Mouse (Mus musculus) gastrocnemius, adult 2 months (tissue): Measurements from ENCODE around the gene Usp53. TPM values are rescaled to one million over a fixed set of nuclear protein-coding genes. Genes with fewer than 3 reads are reported as not detected.
A peak's percentile ranks its signal among the peaks of the same experiment; 100 is the strongest.
"Not testable (repeated sequence)": the region's sequence is repeated elsewhere in the genome, so short reads cannot be mapped to it uniquely, and the experiment has no call there.

ENCODE experiments used
- DNase-seq: peaks from one replicate; pipeline ENCODE4 v3.0.0; 2022
- H3K27ac ChIP-seq: fragments of 200-600 bp; 2 replicates; pipeline ENCODE4 v1.8.1; 2022; ENCODE audit warnings: mild to moderate bottlenecking
- H3K4me3 ChIP-seq: fragments of 200-600 bp; 2 replicates; pipeline ENCODE4 v1.8.1; 2022; ENCODE audit warnings: mild to moderate bottlenecking, moderate library complexity
- CTCF ChIP-seq: fragments of 200-600 bp; IDR thresholded peaks from 2 replicates; pipeline ENCODE4 v1.8.1; 2022; ENCODE audit warnings: antibody characterized with exemption, mild to moderate bottlenecking, moderate library complexity
- intact Hi-C: fragments of 180-260 bp; cut with DNase I; formaldehyde crosslinking; loops from one replicate; pipeline ENCODE4 v1.15.1; 2025
- total RNA-seq, 2 experiments: library from RNA; stranded (reverse); gene quantifications; 2 replicates each; pipeline ENCODE4 v1.2.3; 2021

Gene Usp53
- total RNA-seq, 2 experiments from 2014 or later, result 10.7 to 13.5 TPM

DNA sequence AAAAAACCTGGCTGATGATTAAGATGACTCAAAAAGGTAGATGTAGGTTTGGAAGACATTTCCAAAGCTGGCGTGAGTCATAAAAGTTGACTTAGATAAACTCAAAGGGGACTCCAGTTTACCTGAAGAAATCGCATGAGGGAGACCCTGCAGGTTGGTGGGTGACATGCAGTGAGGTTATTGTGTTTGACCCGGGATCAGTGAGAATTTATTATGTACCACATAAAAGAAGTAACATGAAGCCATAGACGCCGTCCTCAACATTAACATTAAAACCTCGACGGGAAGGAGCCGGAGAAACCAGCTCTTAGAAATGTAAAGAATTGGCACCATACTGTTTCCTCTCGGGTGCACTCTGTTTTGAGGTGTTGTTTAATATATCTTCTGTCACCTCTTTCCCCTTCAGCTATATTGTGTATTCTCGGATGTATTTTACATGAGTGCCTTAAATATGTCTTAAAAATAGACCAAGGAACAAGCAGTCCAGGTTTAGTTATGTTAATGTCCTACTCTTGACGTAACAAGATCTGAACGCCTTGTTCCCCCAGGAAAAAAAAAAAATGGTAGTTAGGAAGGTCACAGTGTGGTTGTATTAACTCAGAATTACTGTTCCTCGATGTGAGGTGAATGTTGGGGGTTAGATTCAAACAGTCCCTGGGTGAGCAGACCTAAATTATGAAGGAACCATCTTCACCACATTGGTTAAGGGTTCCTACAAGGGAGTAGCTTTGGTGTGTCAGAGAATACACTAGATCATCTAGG lies 1.1 kb upstream of the Usp53 start:
- Histone ChIP-seq H3K4me3 (peak overlapping the region; percentile 93), H3K27ac (peak overlapping the region; percentile 99)
- intact Hi-C loops, result loop anchor here (2.0 kb wide), 1 partner anchor 107 kb away; no protein-coding TSS in a partner anchor
- no peak for TF ChIP-seq CTCF
- DNase-seq, result no peak

GRCm38 (mm10) chr3:122983849-122984248 lies 461 bp downstream of the Usp53 start:
- TF ChIP-seq CTCF, result no peak

GRCm38 (mm10) chr3:122975964-122976363 lies 8.3 kb downstream of the Usp53 start:
- intact Hi-C loops, result loop anchor here (5.0 kb wide), 1 partner anchor 34 kb away; no protein-coding TSS in a partner anchor
- no peak for DNase-seq

More at GRCm38 (mm10) chr3:122983849-122984248, 461 bp downstream of the Usp53 start:
- Histone ChIP-seq H3K27ac (peak overlapping the region; percentile 99), H3K4me3 (peak overlapping the region; percentile 93)
- intact Hi-C loops, result loop anchor here (2.0 to 5.0 kb wide), 2 partner anchors 109 to 173 kb away; no protein-coding TSS in a partner anchor
- DNase-seq, result no peak

DNA sequence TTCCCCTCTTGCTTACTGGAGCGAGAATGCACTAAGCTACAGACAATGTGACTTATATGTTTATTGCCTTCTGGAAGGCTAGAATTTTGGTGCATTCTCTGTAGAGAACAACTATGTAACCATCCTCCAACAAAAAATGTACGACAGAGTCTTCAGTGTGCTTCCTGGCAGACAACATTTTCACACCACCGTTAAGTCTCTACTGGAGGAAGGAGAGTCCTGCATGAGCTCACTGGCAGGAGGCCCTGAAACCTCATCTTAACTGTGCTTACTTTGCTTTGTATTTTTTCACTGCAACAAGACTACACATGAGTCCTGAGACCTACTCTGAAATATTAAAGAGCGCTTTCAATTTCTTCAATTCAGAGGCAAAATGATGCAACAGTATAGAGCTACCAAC lies 8.9 kb downstream of the Usp53 start:
- no peak for DNase-seq
- Histone ChIP-seq H3K27ac (no peak overlapping the region), H3K4me3 (no peak overlapping the region)
- no peak for TF ChIP-seq CTCF
- intact Hi-C loops, result loop anchor here (5.0 kb wide), 1 partner anchor 33 kb away; no protein-coding TSS in a partner anchor

More at GRCm38 (mm10) chr3:122975964-122976363, 8.3 kb downstream of the Usp53 start:
- no peak overlapping the region for H3K4me3 ChIP-seq
- TF ChIP-seq CTCF, result no peak
- H3K27ac ChIP-seq, result no peak overlapping the region

GRCm38 (mm10) chr3:122974833-122975232 lies 9.5 kb downstream of the Usp53 start:
- intact Hi-C loops, result loop anchor here (5.0 kb wide), 1 partner anchor 33 kb away; no protein-coding TSS in a partner anchor
- DNase-seq, result no peak
- Histone ChIP-seq H3K4me3 (no peak overlapping the region), H3K27ac (no peak overlapping the region)
- no peak for TF ChIP-seq CTCF

- TF ChIP-seq CTCF, result no peak
- intact Hi-C loops, result no loop called here
- Histone ChIP-seq H3K27ac (no peak overlapping the region), H3K4me3 (no peak overlapping the region)
- DNase-seq, result no peak
Observed at GRCm38 (mm10) chr3:122972126-122972822, 12.0 kb downstream of the Usp53 start.

DNA sequence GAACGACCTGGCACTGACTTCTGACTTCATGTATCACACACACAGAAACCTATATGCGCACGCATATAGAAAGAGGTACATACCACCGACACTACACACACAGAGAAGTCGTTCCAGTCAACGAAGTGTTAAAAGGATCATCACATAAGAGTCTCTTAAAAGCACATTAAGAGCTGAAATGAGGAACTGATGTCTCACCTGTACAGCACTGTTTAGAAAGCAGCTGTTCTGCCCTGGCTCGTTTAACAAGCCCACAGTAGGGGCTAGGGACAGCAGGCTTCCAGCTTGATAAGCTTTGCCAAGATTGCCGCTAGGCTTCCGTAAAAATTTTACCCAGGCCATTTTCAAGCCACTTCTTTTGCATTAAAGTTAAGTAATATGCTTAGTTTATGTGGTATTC lies 15.9 kb downstream of the Usp53 start:
- DNase-seq, result no peak
- no peak for TF ChIP-seq CTCF
- Histone ChIP-seq H3K27ac (no peak overlapping the region), H3K4me3 (no peak overlapping the region)
- intact Hi-C loops, result no loop called here

- no peak for DNase-seq
- Histone ChIP-seq H3K27ac (no peak overlapping the region), H3K4me3 (no peak overlapping the region)
- intact Hi-C loops, result no loop called here
- no peak for TF ChIP-seq CTCF
Observed at GRCm38 (mm10) chr3:122964301-122964700, 20.0 kb downstream of the Usp53 start.

DNA sequence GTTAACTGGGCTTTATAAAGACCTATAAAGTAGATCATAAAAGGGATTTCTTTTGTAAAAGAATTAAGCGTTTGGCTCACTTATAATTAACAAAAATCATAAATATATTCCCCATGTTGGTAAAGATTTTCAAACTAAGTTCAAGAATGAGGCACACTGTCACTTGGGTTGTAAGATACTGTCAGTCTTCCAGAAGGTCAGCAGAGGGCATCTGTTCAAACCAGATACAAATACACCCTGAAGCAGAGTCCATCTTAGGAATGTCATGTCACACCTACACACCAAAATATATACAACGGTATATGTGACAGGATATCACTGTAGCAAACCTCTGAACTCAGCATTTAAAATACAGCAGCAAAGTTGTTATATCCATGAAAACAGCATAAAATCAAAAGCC lies 34.2 kb downstream of the Usp53 start:
- no peak for DNase-seq
- no peak overlapping the region for H3K27ac ChIP-seq
- H3K4me3 ChIP-seq, result no peak overlapping the region
- TF ChIP-seq CTCF, result no peak
- intact Hi-C loops, result no loop called here

- no peak overlapping the region for H3K4me3 ChIP-seq
- no peak overlapping the region for H3K27ac ChIP-seq
- DNase-seq, result no peak
- no peak for TF ChIP-seq CTCF
- intact Hi-C loops, result loop anchor here (5.0 to 10.0 kb wide), 2 partner anchors 34 to 411 kb away; no protein-coding TSS in a partner anchor
Observed at GRCm38 (mm10) chr3:122943387-122943890, 40.9 kb downstream of the Usp53 start.

- H3K27ac ChIP-seq, result peak overlapping the region; percentile 86
- peak; percentile 79 for TF ChIP-seq CTCF
- H3K4me3 ChIP-seq, result peak overlapping the region; percentile 32
- DNase-seq, result peak; percentile 67
- intact Hi-C loops, result loop anchor here (2.0 to 10.0 kb wide), 3 partner anchors 164 to 386 kb away; no protein-coding TSS in a partner anchor
Observed at GRCm38 (mm10) chr3:122939215-122939614, 45.1 kb downstream of the Usp53 start.

- H3K4me3 ChIP-seq, DNase-seq: not testable (repeated sequence)
- intact Hi-C loops, result loop anchor here (10.0 kb wide), 1 partner anchor 388 kb away; no protein-coding TSS in a partner anchor
- peak overlapping the region; percentile 86; the same call in 1 of the 2 replicates for H3K27ac ChIP-seq
Observed at GRCm38 (mm10) chr3:122937176-122937575, 47.1 kb downstream of the Usp53 start.
